Mouse (Mus musculus): Measurements from ENCODE around the gene Polr3gl.

Gene Polr3gl

GRCm38 (mm10) chr3:96573611-96574511 lies 20.1 kb downstream of the Polr3gl start:
- peak; percentile 44 for DNase-seq (ENCODE audit: low spot score)

GRCm38 (mm10) chr3:96571896-96572698 lies 21.9 kb downstream of the Polr3gl start:
- peak; percentile 42 for DNase-seq (ENCODE audit: low spot score)

DNA sequence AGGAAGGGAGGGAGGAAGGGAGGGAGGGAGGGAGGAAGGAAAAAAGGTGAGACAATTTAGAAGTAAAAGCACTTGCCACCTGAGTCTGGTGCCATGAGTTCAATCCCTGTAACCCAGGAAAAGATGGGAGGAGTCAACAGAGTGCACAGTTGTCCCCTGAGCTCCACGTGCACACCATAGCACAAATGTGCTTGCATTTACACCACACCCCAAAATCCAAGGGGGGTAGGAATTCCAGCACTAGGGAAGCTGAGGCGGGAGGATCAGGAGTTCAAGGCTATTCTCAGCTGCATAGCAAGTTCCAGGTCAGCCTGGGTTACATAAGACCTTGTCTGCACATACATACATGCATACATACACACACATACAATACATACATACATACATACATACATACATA lies 22.6 kb downstream of the Polr3gl start:
- no peak for DNase-seq (ENCODE audit: low spot score)

DNA sequence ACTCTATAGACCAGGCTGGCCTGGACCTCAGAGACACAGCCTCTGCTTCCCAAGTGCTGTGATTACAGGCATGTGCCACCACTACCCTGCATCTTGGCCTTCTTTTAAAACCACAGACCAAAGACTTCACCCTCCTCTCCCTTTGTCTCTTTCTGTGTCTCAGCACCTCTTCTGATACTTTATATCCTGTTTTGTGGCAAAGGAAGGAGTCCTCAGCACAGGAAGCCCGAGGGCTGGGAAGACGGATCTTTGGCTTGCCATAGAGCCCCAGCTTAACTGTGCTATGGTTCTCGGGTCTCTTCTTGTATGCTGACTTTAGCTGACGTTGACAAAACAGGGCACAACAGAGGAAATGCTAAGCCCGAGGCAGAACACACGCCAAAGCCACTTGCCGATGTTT lies 23.3 kb downstream of the Polr3gl start:
- no peak for DNase-seq (ENCODE audit: low spot score)

GRCm38 (mm10) chr3:96569966-96570605 lies 23.9 kb downstream of the Polr3gl start:
- no peak for DNase-seq (ENCODE audit: low spot score)

- no peak for DNase-seq (ENCODE audit: low spot score)
Measured at GRCm38 (mm10) chr3:96569506-96569905, 24.5 kb downstream of the Polr3gl start.

- no peak for DNase-seq (ENCODE audit: low spot score)
Measured at GRCm38 (mm10) chr3:96568605-96569004, 25.4 kb downstream of the Polr3gl start.

GRCm38 (mm10) chr3:96566661-96567450 lies 27.1 kb downstream of the Polr3gl start:
- DNase-seq (ENCODE audit: low spot score) = no peak

DNA sequence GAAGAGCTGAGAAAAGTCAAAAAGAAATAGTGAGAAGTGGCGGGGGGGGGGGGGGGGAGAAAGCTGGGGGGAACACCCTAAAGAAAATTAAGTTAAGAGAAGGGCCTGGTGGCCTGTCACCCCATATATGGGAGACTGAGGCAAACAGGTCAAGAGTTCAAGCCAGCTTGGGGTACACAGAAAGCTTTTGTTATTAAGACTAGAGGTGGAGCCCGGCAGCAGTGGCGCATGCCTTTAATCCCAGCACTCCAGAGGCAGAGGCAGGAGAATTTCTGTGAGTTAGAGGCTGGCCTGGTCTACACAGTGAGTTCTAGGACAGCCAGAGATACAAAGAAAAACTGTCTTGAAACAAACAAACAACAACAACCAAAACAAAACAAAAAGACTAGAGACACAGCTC lies 28.9 kb downstream of the Polr3gl start:
- DNase-seq (ENCODE audit: low spot score) = no peak

GRCm38 (mm10) chr3:96564633-96565032 lies 29.3 kb downstream of the Polr3gl start:
- no peak for DNase-seq (ENCODE audit: low spot score)

DNA sequence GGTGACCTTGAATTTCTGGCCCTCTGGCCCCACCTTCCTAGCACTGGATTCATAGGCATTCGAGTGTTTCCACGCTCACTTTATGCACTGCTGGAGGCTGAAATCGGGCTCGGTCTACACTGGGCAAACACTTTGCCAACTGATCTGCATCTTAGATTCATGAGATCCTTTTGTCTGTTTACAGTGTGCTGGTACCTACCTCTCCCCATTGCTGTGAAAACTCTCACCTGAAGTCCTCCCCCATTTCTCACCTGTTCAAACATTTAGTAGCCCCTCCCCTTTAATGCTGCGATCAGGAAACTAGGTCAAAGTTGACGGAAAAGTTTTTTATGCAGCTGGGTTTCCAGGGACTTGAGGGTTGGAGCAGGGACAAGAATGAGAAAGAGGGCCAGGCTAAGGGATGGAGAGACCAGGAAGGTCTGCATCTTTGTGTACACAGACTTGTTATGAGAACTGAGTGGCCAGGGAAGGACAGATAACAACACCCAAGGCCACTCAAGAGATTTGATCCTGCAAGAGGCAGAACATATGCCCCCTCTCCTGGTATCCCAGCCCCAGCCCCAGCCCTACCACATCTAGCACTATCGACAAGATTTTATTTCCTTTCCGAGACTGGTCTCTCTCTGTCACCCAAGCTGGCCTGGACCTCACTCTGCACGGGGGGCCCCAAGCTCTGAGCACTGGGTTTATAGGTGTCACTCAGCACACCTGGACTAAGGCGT lies 29.9 kb downstream of the Polr3gl start:
- no peak for DNase-seq (ENCODE audit: low spot score)

DNA sequence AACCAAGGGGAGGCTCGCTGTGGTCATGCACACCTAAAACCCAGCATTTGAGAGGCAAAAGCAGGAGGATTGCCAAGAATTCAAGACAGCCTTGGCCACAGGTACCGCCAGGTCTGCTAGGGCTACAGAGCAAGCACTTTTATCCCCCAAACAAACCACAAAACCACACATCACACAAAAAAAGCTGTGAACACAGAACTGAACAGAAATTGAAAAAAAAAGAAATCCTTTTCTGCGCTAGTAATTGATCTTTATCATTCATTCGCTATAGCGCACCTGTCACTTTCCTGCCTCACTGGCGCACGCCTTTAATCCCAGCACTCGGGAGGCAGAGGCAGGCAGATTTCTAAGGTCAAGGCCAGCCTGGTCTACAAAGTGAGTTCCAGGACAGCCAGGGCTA lies 30.7 kb downstream of the Polr3gl start:
- no peak for DNase-seq (ENCODE audit: low spot score)

GRCm38 (mm10) chr3:96561946-96562681 lies 31.9 kb downstream of the Polr3gl start:
- DNase-seq (ENCODE audit: low spot score) = no peak

DNA sequence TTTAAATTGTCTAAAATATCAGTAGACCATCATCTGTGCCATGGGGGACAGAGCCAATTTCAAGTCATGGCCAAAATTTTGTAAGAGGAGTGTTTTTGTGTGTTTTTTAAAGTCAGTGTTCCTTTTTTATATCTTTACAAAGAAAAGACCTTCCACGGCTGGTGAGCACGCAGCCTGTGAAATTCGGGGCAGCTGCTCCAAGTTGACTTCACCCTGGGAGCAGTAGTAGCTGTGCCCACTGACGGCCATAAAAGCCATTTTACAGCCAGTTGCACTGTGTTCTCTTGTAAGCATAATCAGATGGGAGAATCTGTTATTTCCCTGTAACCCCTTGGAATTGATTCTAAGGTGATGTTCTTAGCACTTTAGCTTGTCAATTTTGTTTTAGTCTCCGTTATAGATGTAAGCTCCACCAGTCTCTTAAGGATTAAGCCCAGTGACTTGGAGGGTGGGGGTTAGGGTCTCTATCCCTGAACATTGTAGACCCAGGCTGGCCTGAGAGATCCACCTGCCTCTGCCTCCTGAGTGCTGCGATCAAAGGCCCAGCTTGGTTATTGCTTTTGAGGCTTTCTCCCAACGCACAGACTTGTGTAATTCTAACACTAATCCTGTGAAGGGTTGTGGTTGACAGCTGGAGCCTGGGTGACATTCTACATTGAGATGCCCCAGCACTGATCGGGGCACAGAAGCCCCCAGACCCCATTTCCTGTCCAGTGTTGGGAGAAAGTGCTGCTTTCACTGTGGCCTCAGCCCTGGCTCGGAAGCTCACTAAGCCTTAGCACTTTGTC lies 32.9 kb downstream of the Polr3gl start:
- no peak for DNase-seq (ENCODE audit: low spot score)

DNA sequence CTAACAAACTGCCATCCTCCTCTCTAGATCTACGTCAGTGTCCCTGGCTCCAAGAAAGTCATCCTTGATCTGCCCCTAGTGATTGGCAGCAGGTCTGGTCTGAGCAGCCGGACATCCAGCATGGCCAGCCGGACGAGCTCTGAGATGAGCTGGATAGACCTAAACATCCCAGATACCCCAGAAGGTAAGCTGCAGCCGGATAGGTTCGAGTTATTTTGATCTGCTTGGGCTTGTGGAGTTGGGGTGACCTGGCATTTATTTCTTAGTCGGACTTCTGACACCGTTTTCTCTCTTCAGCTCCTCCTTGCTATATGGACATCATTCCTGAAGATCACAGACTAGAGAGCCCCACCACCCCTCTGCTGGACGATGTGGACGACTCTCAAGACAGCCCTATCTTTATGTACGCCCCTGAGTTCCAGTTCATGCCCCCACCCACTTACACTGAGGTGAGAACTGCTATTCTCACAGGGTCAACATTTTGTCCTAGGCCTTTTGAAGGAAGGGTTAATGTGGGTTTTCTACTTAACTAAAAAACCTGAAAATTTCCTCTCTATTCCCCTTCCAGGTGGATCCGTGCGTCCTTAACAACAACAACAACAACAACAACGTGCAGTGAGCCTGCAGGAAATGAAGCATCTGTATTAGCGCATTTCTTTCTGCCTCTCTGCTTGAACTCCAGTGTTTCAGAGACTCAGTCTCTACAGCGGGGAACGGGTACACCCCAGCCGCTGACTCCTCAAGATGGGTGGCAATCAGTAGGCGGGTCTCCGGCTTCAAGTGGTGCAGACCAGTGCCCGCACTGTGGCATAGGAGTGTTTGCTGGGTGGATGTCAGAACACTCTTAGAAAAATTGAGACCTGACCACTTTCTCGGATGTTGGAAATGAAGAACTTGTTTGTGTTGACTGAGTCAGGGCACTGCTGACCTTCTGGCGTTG lies 33.8 kb downstream of the Polr3gl start:
- DNase-seq (ENCODE audit: low spot score) = no peak

- no peak for DNase-seq (ENCODE audit: low spot score)
Measured at GRCm38 (mm10) chr3:96559398-96559910, 34.5 kb downstream of the Polr3gl start.

GRCm38 (mm10) chr3:96558668-96559196 lies 35.2 kb downstream of the Polr3gl start:
- DNase-seq (ENCODE audit: low spot score) = no peak

DNA sequence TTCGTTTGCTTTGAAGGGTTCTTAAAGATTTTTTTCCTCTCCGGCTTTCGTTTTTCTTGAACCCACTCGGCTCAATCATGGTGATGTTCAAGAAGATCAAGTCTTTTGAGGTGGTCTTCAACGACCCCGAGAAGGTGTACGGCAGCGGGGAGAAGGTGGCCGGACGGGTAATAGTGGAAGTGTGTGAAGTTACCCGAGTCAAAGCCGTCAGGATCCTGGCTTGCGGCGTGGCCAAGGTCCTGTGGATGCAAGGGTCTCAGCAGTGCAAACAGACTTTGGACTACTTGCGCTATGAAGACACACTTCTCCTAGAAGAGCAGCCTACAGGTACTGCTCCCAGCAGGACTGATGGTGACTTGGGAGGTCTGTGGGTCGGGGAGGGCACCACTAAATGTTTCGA lies 35.8 kb downstream of the Polr3gl start:
- no peak for DNase-seq (ENCODE audit: low spot score)

All from testis, postnatal 10 days (tissue).